Comparison of ENCODE assay signal across 15 mouse cellular contexts in the genomic region with DNA sequence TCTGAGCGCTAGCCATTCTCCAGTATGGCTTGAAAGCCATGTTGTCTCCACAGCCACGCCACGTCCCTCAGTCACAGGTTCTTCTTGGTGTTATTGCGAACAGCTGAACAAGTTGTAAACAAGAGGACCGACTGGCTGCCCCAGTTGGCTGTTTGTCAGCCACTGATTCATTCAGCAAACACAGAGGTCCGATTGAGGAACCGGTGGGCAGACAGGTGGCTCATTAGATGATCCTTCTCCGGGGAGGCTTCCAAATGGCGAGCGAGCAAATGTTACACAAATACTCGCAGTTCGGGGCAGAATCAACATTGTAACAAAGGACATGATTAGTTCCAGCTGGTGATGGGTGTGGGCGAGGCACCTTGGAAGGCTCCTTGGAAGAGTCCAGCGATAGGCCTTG.
A peak's percentile ranks its signal among the peaks of the same experiment; 100 is the strongest.
DNase-seq lines count a peak whose midpoint lies in the region; ATAC-seq and TF ChIP-seq lines count a peak whose summit lies in the region.
"Had no signal": no experiment of that assay in that cellular context is flagged by ENCODE, and none has a peak within 500 bp of the region (broad histone marks: within the 10 kb centered on the region; RNA-seq: fewer than 3 reads in every experiment).

No protein-coding gene starts in this region.

- ATAC-seq in hindbrain, postnatal 0 days: no peak
- ATAC-seq in hindbrain, embryonic 11.5 days (ENCODE audit: low FRiP score): no peak
- ATAC-seq: activated CD4-positive, CD25-positive, alpha-beta regulatory T cell, adult 4 months had no signal

- no peaks in the 10 kb centered on the region for H3K27me3 ChIP-seq in hindbrain, postnatal 0 days (ENCODE audit: insufficient read depth, low read length)
- no peaks in the 10 kb centered on the region for H3K27me3 ChIP-seq in hindbrain, embryonic 11.5 days (ENCODE audit: control insufficient read depth, insufficient read depth, low read length)

- H3K9me3 ChIP-seq in hindbrain, postnatal 0 days (ENCODE audit: low read length): no peaks in the 10 kb centered on the region
- no peaks in the 10 kb centered on the region for H3K9me3 ChIP-seq in hindbrain, embryonic 11.5 days (ENCODE audit: control insufficient read depth, low read length)
- H3K9me3 ChIP-seq: limb, embryonic 10.5 days had no signal

- no peak overlapping the region for H3K4me2 ChIP-seq in hindbrain, postnatal 0 days (ENCODE audit: low read depth, low read length)
- H3K4me2 ChIP-seq in hindbrain, embryonic 11.5 days (replicated peaks; ENCODE audit: low read depth, low read length): no peak overlapping the region

- no peak overlapping the region for H3K4me3 ChIP-seq in hindbrain, postnatal 0 days (ENCODE audit: low read length)
- no peak overlapping the region for H3K4me3 ChIP-seq in hindbrain, embryonic 11.5 days (ENCODE audit: low read depth, low read length)
- H3K4me3 ChIP-seq: erythroblast, embryonic 14.5 days; heart, adult 2 months; limb, embryonic 10.5 days had no signal

- peak; percentile 49 for DNase-seq in hindbrain, postnatal 0 days (ENCODE audit: low spot score)
- no peak for DNase-seq in hindbrain, embryonic 11.5 days (ENCODE audit: low spot score)
- DNase-seq in testis, postnatal 14 days (ENCODE audit: low spot score): peak; percentile 83
- no peak for DNase-seq in testis, postnatal 10 days (ENCODE audit: low spot score)
- peak; percentile 34 for DNase-seq in cerebellum, adult 8-10 months
- peak; percentile 77 for DNase-seq in skeletal muscle tissue, adult 2 months (ENCODE audit: low read depth, low spot score)
- no peak for DNase-seq in retina, postnatal 1 day
- DNase-seq in spleen, adult 18-20 months: no peak
- DNase-seq: heart, postnatal 10 days; lung, adult 2 months; thymus, adult 18-20 months had no signal

- no peak for TF ChIP-seq CTCF in hindbrain, postnatal 0 days (IDR thresholded peaks at IDR 0.05; ENCODE audit: low read depth)

- H3K27ac ChIP-seq in hindbrain, postnatal 0 days: no peak overlapping the region
- H3K27ac ChIP-seq in hindbrain, embryonic 11.5 days (ENCODE audit: low read depth, low read length): no peak overlapping the region
- H3K27ac ChIP-seq: heart, adult 2 months; limb, embryonic 10.5 days had no signal

- H3K4me1 ChIP-seq in hindbrain, postnatal 0 days (ENCODE audit: insufficient read depth, low read length): peaks cover 6% of the 10 kb centered on the region; the same call in 1 of the 2 replicates
- no peaks in the 10 kb centered on the region for H3K4me1 ChIP-seq in hindbrain, embryonic 11.5 days (replicated peaks; ENCODE audit: control insufficient read depth, insufficient read depth, low read length)

- 51% methylated on average over 14 of the region's 14 CpGs for WGBS in hindbrain, postnatal 0 days
- WGBS in hindbrain, embryonic 11.5 days: 76% methylated on average over 14 of the region's 14 CpGs

- no peaks in the 10 kb centered on the region for H3K36me3 ChIP-seq in hindbrain, postnatal 0 days (ENCODE audit: insufficient read depth, low read length)
- H3K36me3 ChIP-seq in hindbrain, embryonic 11.5 days (ENCODE audit: control insufficient read depth, insufficient read depth, low read length): no peaks in the 10 kb centered on the region
- H3K36me3 ChIP-seq: limb, embryonic 10.5 days had no signal

- H3K9ac ChIP-seq in hindbrain, postnatal 0 days (replicated peaks; ENCODE audit: low read length): no peak overlapping the region
- H3K9ac ChIP-seq in hindbrain, embryonic 11.5 days (ENCODE audit: low read depth, low read length): no peak overlapping the region

Comparison
In these comparisons a context has a peak if more than half of its experiments do, and no peak if none do; other contexts are left out.
1. DNase-seq: peak in hindbrain, postnatal 0 days (single experiment), testis, postnatal 14 days (single experiment), cerebellum, adult 8-10 months (single experiment) and skeletal muscle tissue, adult 2 months (single experiment); none in hindbrain, embryonic 11.5 days (single experiment), testis, postnatal 10 days (single experiment), retina, postnatal 1 day (single experiment) and spleen, adult 18-20 months (0 of 2).